Mouse (Mus musculus): ENCODE measurements around the gene Shc1. TPM values are rescaled to one million over a fixed set of nuclear protein-coding genes. Genes with fewer than 3 reads are reported as not detected.

Shc1 gene
- polyA plus RNA-seq (2017; shearing (Covaris generic)): 98.3 TPM

DNA sequence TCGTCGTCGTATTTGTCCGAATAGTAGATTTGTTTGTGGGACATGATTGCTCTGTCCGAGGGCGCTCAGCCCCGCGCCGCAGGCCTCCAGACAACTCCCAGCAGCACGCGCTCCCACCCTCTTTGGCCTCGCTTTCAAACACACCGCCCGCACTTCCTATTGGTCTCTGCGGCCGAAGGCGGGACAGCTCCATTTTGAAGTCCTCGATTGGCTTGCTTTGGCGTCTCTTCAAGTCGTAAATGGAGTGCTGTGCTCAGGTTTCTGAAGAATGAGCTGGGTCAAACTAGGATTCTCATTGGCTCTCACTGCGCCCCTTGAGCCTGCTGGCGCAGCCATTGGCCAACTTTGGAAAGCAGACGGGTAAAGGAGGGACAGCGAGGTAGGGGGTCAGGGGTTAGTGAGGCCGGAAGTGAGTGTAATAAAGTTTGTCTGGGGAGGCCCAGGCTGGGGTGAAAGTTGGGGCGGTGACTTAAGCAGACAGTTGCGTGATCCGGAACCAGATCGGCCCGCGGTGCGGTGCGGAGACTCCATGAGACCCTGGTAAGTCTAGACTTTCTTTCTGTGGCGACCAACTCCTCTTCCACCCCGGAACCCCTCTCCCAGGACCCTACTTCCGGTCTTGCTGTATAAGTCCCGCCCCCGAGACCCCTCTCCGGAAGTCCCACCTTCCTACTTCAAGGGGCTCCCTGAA is at the start of gene Shc1, which contains the start of gene Cks1b:
Gene Shc1, plus strand, starts transcription at position 274 of the 691 bp plus-strand sequence.
Gene Cks1b, minus strand, starts transcription at position 214 of the 691 bp plus-strand sequence.

DNA sequence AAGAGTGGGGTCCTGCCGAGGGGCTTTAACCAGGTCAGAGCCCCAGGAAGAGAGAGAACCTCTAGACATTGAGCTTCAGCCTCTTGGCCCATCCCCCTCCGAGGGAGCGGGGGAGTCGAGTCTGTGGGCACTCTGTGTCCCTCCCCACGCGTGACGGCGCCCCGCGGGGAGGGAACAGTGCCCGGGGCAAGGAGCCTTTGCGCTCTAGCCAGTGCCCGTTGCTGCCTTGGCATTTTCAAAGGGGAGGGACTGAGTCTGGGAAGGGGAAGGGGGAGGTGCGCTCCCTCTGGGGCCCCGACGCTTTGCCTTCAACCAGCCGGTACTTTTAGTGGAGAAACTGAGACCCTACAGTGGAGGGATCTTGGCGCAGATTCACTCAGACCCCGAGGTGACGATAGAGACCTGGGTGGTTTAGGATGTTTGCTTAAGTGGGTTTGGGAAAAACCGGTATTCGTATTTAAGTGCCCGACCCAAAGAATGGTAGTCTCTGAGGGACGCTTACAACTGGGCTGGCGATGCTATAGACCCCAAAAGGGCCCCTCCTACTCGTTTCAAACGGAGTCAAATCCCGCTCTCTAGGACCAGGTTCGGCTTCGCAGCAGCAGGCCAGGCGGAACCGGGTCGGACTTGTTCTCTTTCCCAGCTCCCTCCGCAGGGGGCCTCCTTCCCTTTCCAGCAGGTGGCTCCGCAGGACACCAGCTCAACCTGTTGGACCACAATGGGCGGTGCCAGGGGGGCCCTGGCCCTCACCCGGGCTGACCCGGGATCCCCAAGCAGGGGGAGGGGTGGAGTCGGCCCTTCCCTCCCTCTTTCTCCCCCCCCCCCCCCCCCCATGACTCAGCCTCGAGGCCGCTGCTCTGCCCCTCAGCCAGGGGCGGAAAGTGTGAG is 24.0 kb upstream of the Shc1 start, which contains the start of gene Zbtb7b:
Gene Zbtb7b, minus strand, starts transcription at position 771 of the 888 bp plus-strand sequence.

DNA sequence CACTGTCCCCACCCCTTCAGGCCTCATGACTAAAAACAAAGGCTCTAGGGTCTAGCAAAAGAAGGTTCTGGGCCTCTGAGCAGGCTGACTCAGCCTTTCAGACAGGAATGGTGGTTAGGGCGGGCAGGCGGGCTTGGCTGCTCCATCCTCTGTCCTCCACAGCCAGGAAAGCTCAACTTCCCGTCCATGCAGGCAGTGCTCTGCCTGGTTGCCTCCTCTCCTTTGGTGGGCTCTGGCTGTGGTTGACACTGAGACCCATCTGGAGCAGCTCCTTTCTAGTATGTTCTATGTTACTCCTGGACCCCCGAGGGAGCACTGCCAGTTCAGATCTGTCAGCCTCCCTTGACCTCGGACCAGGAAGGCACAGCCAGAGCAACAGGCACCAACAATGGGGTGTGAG is 15.6 kb upstream of the Shc1 start, which contains the start of gene Lenep:
Gene Lenep, minus strand, starts transcription at position 101 of the 400 bp plus-strand sequence.

DNA sequence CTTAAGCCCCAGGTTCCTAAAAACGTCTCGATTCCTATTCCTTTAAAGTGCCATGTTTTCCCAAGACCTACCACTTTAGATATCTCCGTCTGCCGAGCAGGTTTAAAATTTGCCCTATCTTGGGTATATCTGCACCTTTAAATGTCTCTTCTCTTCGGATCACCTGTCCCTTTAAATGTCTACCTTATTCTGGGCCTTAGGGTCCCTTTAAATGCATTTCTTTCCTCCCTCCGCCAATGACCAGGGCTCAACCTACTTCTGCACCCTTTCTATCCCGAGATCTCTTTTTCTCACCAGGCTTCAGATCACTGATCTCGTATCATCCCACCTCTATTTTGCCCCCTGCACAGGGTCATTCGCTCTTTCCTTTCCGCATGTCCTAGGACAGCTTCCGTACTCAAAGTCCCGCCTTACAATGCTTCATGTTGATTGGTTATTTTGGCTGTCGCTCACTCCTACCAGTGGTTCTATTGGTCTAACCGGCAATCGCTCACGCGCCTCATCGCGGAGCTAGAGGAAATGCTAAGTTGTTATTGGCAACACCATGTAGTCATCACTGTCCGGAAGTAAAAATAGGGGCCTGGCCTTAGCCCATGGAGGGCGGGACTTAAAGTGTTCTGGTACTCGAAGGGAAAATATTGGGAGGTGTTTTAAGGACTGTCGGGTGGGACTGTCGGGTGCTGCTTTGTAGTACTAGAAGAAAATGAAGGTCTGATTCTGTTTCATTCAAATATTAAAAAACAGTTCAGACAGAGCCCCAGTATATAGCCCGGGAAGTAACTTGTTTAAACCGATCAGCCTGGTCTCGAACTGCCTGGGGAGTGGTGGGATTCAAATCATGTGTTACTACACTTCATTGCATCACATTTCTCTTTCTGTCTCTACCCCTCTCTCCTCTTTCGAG is 6.5 kb upstream of the Shc1 start, which contains the start of gene Flad1:
Gene Flad1, minus strand, starts transcription at position 381 of the 904 bp plus-strand sequence.

DNA sequence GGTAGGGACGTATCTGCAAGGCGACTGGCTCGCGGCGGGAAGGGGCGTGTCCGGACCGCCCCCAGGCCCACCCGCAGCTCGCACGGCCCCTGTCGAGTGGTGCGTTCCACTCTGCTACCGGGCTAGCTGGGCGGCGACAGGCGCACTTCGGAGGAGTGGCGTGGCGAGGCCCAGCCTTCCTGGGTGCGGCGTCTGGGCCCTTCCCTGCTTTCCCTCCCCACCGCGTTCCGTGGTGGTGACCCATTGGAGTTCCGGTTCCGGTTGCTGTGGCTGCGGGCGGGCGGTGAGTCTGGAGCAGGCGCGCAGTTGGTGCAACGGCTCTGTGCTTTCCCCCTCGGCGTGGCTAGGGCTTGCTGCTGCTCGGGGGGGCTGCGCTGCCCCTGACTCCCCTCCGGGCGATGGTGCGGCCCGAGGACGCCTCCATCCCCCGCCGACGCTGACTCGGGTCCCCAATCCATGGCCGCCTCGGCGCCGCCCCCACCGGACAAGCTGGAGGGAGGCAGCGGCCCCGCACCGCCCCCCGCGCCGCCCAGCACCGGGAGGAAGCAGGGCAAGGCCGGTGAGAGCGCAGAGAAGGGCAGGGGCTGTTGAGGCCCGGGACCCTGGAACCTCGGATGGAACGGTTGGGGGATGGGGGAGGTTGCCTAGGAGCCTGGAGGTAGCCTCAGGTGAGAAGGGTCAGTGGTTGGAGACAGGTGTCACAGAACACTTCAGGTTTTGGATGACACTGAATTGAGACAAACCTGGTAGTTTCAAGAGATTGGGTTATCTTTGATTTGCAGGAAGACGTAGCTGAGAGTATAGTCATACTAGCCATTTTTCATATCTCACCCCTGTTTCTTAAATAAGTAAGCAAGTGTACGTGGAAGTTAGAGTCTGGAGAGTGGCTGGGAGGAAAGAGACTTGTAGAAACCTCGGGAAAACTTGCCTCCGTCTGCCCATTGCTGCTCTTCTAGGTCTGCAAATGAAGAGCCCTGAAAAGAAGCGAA is 12.2 kb downstream of the Shc1 start, which contains the start of gene Pygo2:
Gene Pygo2, plus strand, starts transcription at position 44 of the 989 bp plus-strand sequence.

DNA sequence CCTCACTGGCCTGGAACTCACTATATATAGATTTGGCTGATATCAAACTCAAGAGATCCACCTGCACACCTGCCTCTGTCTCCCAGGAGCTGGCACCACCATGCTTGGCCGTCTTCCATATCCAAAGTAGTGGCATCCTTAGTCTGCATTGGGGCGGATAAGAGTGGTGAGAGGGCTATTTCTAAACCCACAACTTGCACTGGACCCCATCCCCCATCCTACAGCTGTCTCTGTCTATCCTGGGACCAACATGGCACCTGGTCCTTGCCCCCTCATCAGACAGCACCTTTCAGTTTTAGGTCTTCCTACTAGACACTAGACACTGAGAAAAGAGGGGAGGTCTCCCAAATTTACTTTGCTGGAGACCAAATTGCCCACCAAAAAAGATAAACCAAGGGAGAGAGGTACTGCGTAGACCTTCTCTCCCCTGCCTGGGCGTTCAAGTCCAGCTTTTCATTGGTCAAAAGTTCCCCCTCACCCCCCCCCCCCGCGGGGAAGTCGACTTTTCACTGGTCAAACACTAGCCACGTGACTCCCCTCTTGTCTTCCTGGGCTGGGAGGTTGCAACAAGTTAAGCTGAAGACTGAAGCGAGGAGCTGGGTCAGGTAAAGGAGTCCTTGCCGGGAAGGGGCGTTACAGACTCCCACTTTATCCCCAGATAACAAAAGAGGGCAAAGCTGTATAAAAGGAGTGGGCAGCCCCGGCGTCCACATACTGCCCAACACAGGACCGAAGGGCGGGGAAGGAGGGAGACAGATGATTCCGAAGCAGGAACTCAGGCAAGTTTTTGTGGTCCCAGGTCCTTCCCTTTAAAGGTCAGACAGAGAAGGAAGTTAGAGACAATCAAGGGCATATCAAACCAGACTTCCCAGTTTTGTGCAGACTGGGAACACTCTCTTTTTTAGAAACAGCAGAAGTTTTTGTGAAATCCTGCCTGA is 18.2 kb downstream of the Shc1 start, which contains the start of gene Pbxip1:
Gene Pbxip1, plus strand, starts transcription at position 531 of the 938 bp plus-strand sequence.

DNA sequence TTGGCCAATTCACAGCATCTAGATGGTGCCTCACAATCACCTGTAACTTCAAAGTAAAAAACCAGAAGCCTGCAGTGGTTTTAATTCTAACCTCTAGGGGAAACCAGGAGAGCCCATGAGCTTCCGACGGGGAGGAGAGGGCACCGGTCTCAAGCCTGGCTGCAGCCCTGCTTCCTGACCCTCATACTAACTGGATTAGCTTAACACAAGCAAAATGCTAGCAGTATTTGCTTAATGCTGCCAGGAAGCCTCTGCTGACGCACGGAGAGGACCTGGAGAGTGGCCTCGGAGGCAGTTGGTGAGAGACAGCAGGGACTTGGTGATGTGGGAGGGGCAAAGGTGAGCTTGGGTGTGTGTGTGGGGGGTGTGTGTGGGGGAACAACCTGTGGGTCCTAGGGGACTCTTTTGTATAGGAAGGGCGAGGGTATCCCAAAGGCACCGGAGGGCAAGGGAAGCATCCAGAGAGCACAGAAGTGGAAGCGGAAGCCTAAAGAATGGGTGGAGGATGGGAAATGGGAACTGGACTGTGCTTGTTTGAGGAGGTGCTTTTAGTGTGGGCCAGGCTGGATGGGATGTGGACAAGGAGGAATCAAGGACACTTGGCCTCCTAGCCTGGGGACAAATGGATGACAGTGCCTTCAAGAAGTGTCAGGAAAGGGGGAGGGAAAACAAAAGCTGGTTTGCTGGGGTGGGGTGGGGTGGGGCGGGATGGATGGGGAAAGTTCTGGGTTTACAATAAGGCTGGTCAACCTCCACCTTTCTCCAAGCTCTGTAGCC is 36.3 kb downstream of the Shc1 start, which contains the start of gene Pmvk:
Gene Pmvk, plus strand, starts transcription at position 141 of the 777 bp plus-strand sequence.

Other genes starting within 250 kb of the Shc1 start
- gene Scamp3, start 241.0 kb upstream of the Shc1 start, polyA plus RNA-seq (2017; shearing (Covaris generic)): 321 TPM
- 277 TPM for gene Fam189b, start 235.3 kb upstream of the Shc1 start, polyA plus RNA-seq (2017; shearing (Covaris generic))
- gene Gba, start 215.5 kb upstream of the Shc1 start, polyA plus RNA-seq (2017; shearing (Covaris generic)): 145 TPM
- gene Thbs3, start 203.3 kb upstream of the Shc1 start, polyA plus RNA-seq (2017; shearing (Covaris generic)): 1.9 TPM
- 142 TPM for gene Mtx1, start 191.4 kb upstream of the Shc1 start, polyA plus RNA-seq (2017; shearing (Covaris generic))
- gene Muc1, start 189.4 kb upstream of the Shc1 start, polyA plus RNA-seq (2017; shearing (Covaris generic)): 2.4 TPM
- gene Krtcap2, start 172.5 kb upstream of the Shc1 start, polyA plus RNA-seq (2017; shearing (Covaris generic)): 262 TPM
- gene Trim46, start 172.1 kb upstream of the Shc1 start, polyA plus RNA-seq (2017; shearing (Covaris generic)): 6.1 TPM
- gene Dpm3, start 159.1 kb upstream of the Shc1 start, polyA plus RNA-seq (2017; shearing (Covaris generic)): 107 TPM
- gene Slc50a1, start 147.9 kb upstream of the Shc1 start, polyA plus RNA-seq (2017; shearing (Covaris generic)): 284 TPM
- not detected for gene Efna1, start 137.3 kb upstream of the Shc1 start, polyA plus RNA-seq (2017; shearing (Covaris generic))
- gene Efna3, start 95.5 kb upstream of the Shc1 start, polyA plus RNA-seq (2017; shearing (Covaris generic)): not detected
- gene Efna4, start 80.4 kb upstream of the Shc1 start, polyA plus RNA-seq (2017; shearing (Covaris generic)): 0.84 TPM
- 18.6 TPM for gene Adam15, start 68.4 kb upstream of the Shc1 start, polyA plus RNA-seq (2017; shearing (Covaris generic))
- 0.12 TPM for gene Dcst2, start 56.5 kb upstream of the Shc1 start, polyA plus RNA-seq (2017; shearing (Covaris generic))
- gene Dcst1, start 53.2 kb upstream of the Shc1 start, polyA plus RNA-seq (2017; shearing (Covaris generic)): 0.74 TPM
- gene Zbtb7b, start 23.7 kb upstream of the Shc1 start, polyA plus RNA-seq (2017; shearing (Covaris generic)): 56.8 TPM
- 1.2 TPM for gene Lenep, start 15.7 kb upstream of the Shc1 start, polyA plus RNA-seq (2017; shearing (Covaris generic))
- gene Flad1, start 6.6 kb upstream of the Shc1 start, polyA plus RNA-seq (2017; shearing (Covaris generic)): 68.8 TPM
- gene Cks1b, start 60 bp upstream of the Shc1 start, polyA plus RNA-seq (2017; shearing (Covaris generic)): 31.7 TPM
- 42.2 TPM for gene Pygo2, start 11.8 kb downstream of the Shc1 start, polyA plus RNA-seq (2017; shearing (Covaris generic))
- 190 TPM for gene Pbxip1, start 18.3 kb downstream of the Shc1 start, polyA plus RNA-seq (2017; shearing (Covaris generic))
- 18.5 TPM for gene Pmvk, start 36.1 kb downstream of the Shc1 start, polyA plus RNA-seq (2017; shearing (Covaris generic))
- not detected for gene Kcnn3, start 101.7 kb downstream of the Shc1 start, polyA plus RNA-seq (2017; shearing (Covaris generic))